Mouse (Mus musculus) cerebellum, adult 2 months (tissue): Measurements from ENCODE around the gene Myo7a. TPM values are rescaled to one million over a fixed set of nuclear protein-coding genes. Genes with fewer than 3 reads are reported as not detected.

Experiments
- DNase-seq, 2 experiments: peaks; one replicate each; pipeline ENCODE4 v3.0.0; 2021
- H3K27ac ChIP-seq: fragments of 200-500 bp; 2 replicates; pipeline ENCODE4 v1.5.1; 2012; ENCODE audit warnings: low read length, control low read depth, inconsistent platforms; ENCODE audit not compliant: insufficient read depth
- H3K27me3 ChIP-seq: fragments of 200-500 bp; 2 replicates; pipeline ENCODE4 v1.6.1; 2012; ENCODE audit warnings: inconsistent platforms, mild to moderate bottlenecking, low read length, moderate library complexity; ENCODE audit not compliant: control insufficient read depth, insufficient read depth
- H3K4me1 ChIP-seq: fragments of 200-500 bp; 2 replicates; pipeline ENCODE4 v1.6.1; 2011; ENCODE audit warnings: low read length; ENCODE audit not compliant: control insufficient read depth, insufficient read depth
- H3K4me3 ChIP-seq: fragments of 200-500 bp; replicated peaks from 2 replicates; pipeline ENCODE3; 2011; ENCODE audit warnings: mild to moderate bottlenecking, low read depth, low read length, control low read depth; ENCODE audit not compliant: insufficient read depth
- CTCF ChIP-seq: fragments of 200-500 bp; IDR thresholded peaks from 2 replicates; pipeline ENCODE4 v1.5.1; 2011; ENCODE audit warnings: low read depth, mild to moderate bottlenecking, control low read depth, low read length, moderate library complexity, borderline replicate concordance; ENCODE audit not compliant: insufficient read depth
- POLR2A ChIP-seq: fragments of 200-500 bp; IDR thresholded peaks from 2 replicates; pipeline ENCODE4 v1.6.1; 2011; ENCODE audit warnings: low read length, control low read depth, borderline replicate concordance; ENCODE audit not compliant: insufficient read depth
- WGBS: fragments of 180-500 bp; shearing (Covaris S2); methylation state at CpG from one replicate; pipeline ENCODE4 v1.1.7; 2018; 5-methylcytosine and 5-hydroxymethylcytosine counted together
- polyA plus RNA-seq: library from polyadenylated mRNA; depleted of rRNA; stranded (reverse); fragments of >200 nt; gene quantifications from 2 replicates; pipeline ENCODE4 v1.2.3, GENCODE M21; 2012

Gene Myo7a
- polyA plus RNA-seq, 1 experiment: 19.2 TPM

DNA sequence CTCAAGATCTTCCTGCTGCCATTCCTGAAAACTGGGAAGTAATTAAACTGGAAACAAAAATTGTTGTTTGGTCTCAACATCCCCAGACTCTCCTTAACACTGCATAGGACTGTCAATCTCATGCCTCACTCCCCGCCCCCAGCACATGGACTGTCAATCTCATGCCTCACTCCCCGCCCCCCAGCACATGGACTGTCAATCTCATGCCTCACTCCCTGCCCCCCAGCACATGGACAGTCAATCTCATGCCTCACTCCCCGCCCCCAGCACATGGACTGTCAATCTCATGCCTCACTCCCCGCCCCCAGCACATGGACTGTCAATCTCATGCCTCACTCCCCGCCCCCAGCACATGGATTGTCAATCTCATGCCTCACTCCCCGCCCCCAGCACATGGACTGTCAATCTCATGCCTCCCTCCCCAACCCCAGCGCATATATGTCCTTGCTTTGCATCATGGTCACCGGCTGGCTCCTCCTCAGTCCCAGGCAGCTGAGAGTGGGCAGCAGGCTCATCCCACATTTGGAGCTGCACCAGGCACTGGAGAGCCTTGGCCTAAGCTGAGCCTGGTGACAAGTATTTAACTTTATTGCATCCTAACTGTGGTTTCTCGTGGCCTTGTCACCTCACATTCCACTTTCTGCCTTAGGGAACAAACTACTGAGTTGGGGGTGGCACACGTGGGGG lies 29.5 kb upstream of the Myo7a start:
- WGBS: 76% methylated on average over 10 of the region's 10 CpGs

GRCm38 (mm10) chr7:98147766-98148165 lies 28.4 kb upstream of the Myo7a start:
- TF ChIP-seq CTCF (no peak), POLR2A (no peak)
- Histone ChIP-seq H3K4me1 (peaks cover 25% of the 10 kb centered on the region), H3K27me3 (no peaks in the 10 kb centered on the region), H3K4me3 (no peak overlapping the region), H3K27ac (no peak overlapping the region)
- 42% methylated on average over 8 of the region's 8 CpGs for WGBS
- no peak for DNase-seq

More for the DNA sequence above, 29.5 kb upstream of the Myo7a start:
- TF ChIP-seq CTCF (no peak), POLR2A (no peak)
- H3K4me3 ChIP-seq: no peak overlapping the region
- peaks cover 23% of the 10 kb centered on the region for H3K4me1 ChIP-seq
- no peaks in the 10 kb centered on the region for H3K27me3 ChIP-seq
- no peak for DNase-seq
- H3K27ac ChIP-seq: no peak overlapping the region

GRCm38 (mm10) chr7:98146447-98146845 lies 27.1 kb upstream of the Myo7a start:
- Histone ChIP-seq H3K27me3 (no peaks in the 10 kb centered on the region), H3K4me1 (peaks cover 12% of the 10 kb centered on the region), H3K4me3 (no peak overlapping the region), H3K27ac (no peak overlapping the region)
- peak in 1 of 2 experiments; percentile 25 for DNase-seq
- TF ChIP-seq CTCF (no peak), POLR2A (no peak)
- 73% methylated on average over 8 of the region's 8 CpGs for WGBS

DNA sequence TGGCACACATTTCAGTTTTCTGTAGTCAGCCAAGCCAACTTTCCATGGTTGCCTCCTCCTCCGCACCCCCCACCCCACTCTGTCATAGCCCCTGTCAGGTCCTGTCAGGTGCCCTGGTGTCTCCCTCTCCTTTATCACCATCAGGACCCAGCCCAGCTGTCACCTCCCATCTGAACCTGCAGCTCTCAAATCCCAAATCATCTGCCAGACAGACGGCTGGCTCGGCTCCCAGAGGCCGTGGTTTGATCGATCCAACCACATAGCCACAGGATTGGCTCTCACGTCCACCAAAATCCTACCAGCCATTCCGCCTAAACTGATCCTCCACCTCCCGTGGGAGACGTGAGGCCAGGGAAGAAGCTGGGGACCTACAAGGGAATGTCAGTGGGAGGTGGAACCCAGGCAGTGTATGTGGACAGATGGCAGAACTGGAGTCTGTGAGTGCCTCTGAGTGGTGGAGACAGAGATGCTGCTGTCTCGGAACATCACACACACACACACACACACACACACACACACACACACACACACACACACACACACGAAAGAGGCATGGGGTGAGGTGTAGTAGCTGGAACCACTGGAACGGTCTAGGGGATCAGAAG lies 26.6 kb upstream of the Myo7a start:
- WGBS: 43% methylated on average over 12 of the region's 12 CpGs
- peaks cover 11% of the 10 kb centered on the region for H3K4me1 ChIP-seq
- H3K4me3 ChIP-seq: no peak overlapping the region
- DNase-seq: no peak
- no peaks in the 10 kb centered on the region for H3K27me3 ChIP-seq
- no peak for TF ChIP-seq POLR2A
- no peak for TF ChIP-seq CTCF
- no peak overlapping the region for H3K27ac ChIP-seq

GRCm38 (mm10) chr7:98145402-98145801 lies 26.1 kb upstream of the Myo7a start, which contains the start of gene Omp:
Gene Omp (minus strand): TSS chr7:98145502.
- H3K27ac ChIP-seq: no peak within 1 kb of the TSS
- no peak for DNase-seq

DNA sequence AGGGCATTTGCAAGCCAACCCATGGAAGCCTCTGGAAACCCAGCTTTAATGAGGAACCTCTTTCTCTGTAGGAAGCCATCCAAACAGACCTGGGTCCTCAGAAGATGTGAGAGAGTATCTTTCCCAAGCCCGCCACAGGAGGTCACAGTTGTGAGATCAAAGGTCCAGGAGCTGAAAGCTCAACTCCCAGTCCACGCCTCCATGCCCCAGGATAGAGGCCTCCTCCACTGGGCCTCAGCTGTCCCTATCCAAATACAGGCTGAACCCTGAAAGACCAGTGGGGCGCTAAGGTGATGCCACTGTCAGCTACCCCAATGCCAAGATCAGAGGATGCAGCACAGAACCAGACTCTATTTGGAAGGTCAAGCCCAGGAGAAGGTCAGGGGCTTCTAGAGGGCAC lies 23.3 kb upstream of the Myo7a start:
- Histone ChIP-seq H3K4me3 (no peak overlapping the region), H3K27ac (no peak overlapping the region), H3K4me1 (peaks cover 13% of the 10 kb centered on the region), H3K27me3 (no peaks in the 10 kb centered on the region)
- DNase-seq: no peak
- TF ChIP-seq CTCF (no peak), POLR2A (no peak)
- WGBS: 87% methylated on average over 3 of the region's 3 CpGs

More at GRCm38 (mm10) chr7:98145402-98145801, 26.1 kb upstream of the Myo7a start, which contains the start of gene Omp:
- Histone ChIP-seq H3K4me3 (no peak within 1 kb of the TSS), H3K27me3 (no peaks in the 10 kb centered on the region), H3K4me1 (peaks cover 13% of the 10 kb centered on the region)
- TF ChIP-seq CTCF (no peak), POLR2A (no peak)
- WGBS: 87% methylated on average over 5 of the region's 5 CpGs

DNA sequence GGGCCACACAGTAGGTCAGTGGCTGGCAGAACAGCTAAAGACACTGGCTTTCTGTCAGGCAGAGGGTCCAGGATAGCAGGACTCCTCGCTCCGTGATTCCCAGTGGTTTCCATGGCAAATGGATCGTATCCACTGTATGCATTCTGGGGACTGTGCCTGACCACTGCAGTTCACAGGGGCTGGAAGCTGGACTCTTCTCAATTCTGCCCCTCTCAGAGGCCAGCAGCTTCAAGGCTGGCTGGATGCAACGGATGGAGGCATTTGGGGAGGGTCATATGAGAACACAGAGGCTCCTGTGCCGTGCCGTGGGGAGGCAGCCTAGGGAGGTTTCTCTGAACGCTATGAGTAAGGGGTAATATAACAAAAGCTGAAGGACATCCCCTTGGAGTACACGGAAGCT lies 22.9 kb upstream of the Myo7a start:
- no peak for TF ChIP-seq POLR2A
- no peak for TF ChIP-seq CTCF
- Histone ChIP-seq H3K27me3 (no peaks in the 10 kb centered on the region), H3K4me3 (no peak overlapping the region), H3K27ac (no peak overlapping the region), H3K4me1 (peaks cover 13% of the 10 kb centered on the region)
- no peak for DNase-seq
- WGBS: 82% methylated on average over 8 of the region's 8 CpGs

DNA sequence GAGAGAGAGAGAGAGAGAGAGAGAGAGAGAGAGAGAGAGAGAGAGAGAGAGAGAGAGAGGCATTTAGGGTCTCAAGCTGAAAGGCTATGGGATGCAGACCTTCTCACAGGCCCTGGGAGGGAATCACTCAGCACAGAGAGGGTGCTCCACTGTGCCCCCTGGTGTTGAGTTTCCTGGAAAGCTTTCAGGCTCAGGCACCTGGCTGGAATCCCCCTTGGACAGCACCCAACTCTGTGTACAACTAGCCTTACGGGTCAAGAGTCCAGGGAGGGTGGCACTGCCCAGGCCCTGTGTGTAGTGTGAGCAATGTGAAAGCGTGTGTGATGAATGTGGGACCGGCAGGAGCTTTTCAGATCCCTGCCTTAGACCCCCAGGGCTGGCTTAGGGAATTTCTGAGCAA lies 21.9 kb upstream of the Myo7a start:
- DNase-seq: no peak
- Histone ChIP-seq H3K27ac (no peak overlapping the region), H3K27me3 (no peaks in the 10 kb centered on the region), H3K4me1 (peaks cover 12% of the 10 kb centered on the region), H3K4me3 (no peak overlapping the region)
- 68% methylated on average over 3 of the region's 3 CpGs for WGBS
- TF ChIP-seq POLR2A (no peak), CTCF (no peak)
